In genomic region chr5:122668981-122669897, GRCm38 (mm10) we compare ENCODE assay signal across 20 mouse cellular contexts. TPM values are rescaled to one million over a fixed set of nuclear protein-coding genes. Genes with fewer than 3 reads are reported as not detected.
DNase-seq lines count a peak whose midpoint lies in the region; ATAC-seq and TF ChIP-seq lines count a peak whose summit lies in the region.
"Had no signal": no experiment of that assay in that cellular context is flagged by ENCODE, and none has a peak within 500 bp of the region (broad histone marks: within the 10 kb centered on the region; RNA-seq: fewer than 3 reads in every experiment).

No protein-coding gene starts in this region.

- peak; percentile 86 to 88 for TF ChIP-seq EP300 in MEL (IDR thresholded peaks at IDR 0.05; ENCODE audit: low read depth in 1 of 2, low read length in 2 of 2)
- no peak for TF ChIP-seq EP300 in stomach, postnatal 0 days (optimal IDR thresholded peaks at IDR 0.05)

- no peaks in the 10 kb centered on the region for H3K79me2 ChIP-seq in liver, adult 2 months (ENCODE audit: control insufficient read depth, insufficient read depth, low read length)
- no peaks in the 10 kb centered on the region for H3K79me2 ChIP-seq in MEL (ENCODE audit: control insufficient read depth, insufficient read depth, low read length, poor library complexity)

- TF ChIP-seq POLR2A in liver, adult 2 months (IDR thresholded peaks at IDR 0.05; ENCODE audit: extremely low read depth, insufficient read depth, low read length), result no peak
- TF ChIP-seq POLR2A in MEL (IDR thresholded peaks at IDR 0.05; ENCODE audit: control insufficient read depth in 1 of 2, insufficient read depth in 1 of 2, low read depth in 1 of 2, low read length in 2 of 2, poor library complexity in 1 of 2), result no peak

- 74% methylated on average over 15 of the region's 15 CpGs for WGBS in liver, adult 2 months
- WGBS in stomach, postnatal 0 days, result 66% methylated on average over 15 of the region's 15 CpGs

- no peak overlapping the region for H3K9ac ChIP-seq in liver, adult 2 months (ENCODE audit: low read depth, low read length)
- H3K9ac ChIP-seq in MEL (ENCODE audit: control insufficient read depth, low read depth, low read length, poor library complexity, severe bottlenecking), result peak overlapping the region; percentile 47
- no peak overlapping the region for H3K9ac ChIP-seq in stomach, postnatal 0 days (ENCODE audit: low read length)
- H3K9ac ChIP-seq: embryonic facial prominence, embryonic 12.5 days; heart, embryonic 15.5 days; liver, embryonic 14.5 days had no signal

- H3K9me3 ChIP-seq in MEL (replicated peaks; ENCODE audit: insufficient read depth, low read length), result no peaks in the 10 kb centered on the region
- H3K9me3 ChIP-seq in stomach, postnatal 0 days (ENCODE audit: control insufficient read depth, low read length), result no peaks in the 10 kb centered on the region
- H3K9me3 ChIP-seq: embryonic facial prominence, embryonic 12.5 days; heart, embryonic 15.5 days; megakaryocyte, embryonic 14.5 days had no signal

- H3K36me3 ChIP-seq in liver, adult 2 months (ENCODE audit: control insufficient read depth, insufficient read depth, low read length), result no peaks in the 10 kb centered on the region
- H3K36me3 ChIP-seq in MEL (ENCODE audit: control insufficient read depth in 1 of 2, insufficient read depth in 2 of 2, low read length in 2 of 2), result peaks cover 14 to 33% of the 10 kb centered on the region in 2 experiments
- H3K36me3 ChIP-seq in stomach, postnatal 0 days (ENCODE audit: control insufficient read depth, insufficient read depth, low read length), result no peaks in the 10 kb centered on the region
- H3K36me3 ChIP-seq: embryonic facial prominence, embryonic 12.5 days; heart, embryonic 15.5 days had no signal

- peak overlapping the region; percentile 21; the same call in 1 of the 2 replicates for H3K27ac ChIP-seq in liver, adult 2 months (replicated peaks; ENCODE audit: insufficient read depth, low read depth, low read length)
- peak overlapping the region; percentile 96 for H3K27ac ChIP-seq in MEL (ENCODE audit: control insufficient read depth, low read depth, low read length)
- no peak overlapping the region for H3K27ac ChIP-seq in stomach, postnatal 0 days (replicated peaks)
- H3K27ac ChIP-seq: embryonic facial prominence, embryonic 12.5 days; heart, embryonic 15.5 days; liver, embryonic 14.5 days had no signal

- no peak for TF ChIP-seq RAD21 in MEL (IDR thresholded peaks at IDR 0.05; ENCODE audit: low read depth, low read length)

- H3K4me2 ChIP-seq in stomach, postnatal 0 days (replicated peaks; ENCODE audit: low read depth), result no peak overlapping the region
- H3K4me2 ChIP-seq: embryonic facial prominence, embryonic 12.5 days; heart, embryonic 15.5 days had no signal

- H3K27me3 ChIP-seq in liver, adult 2 months (ENCODE audit: control insufficient read depth, insufficient read depth, low read length), result no peaks in the 10 kb centered on the region
- no peaks in the 10 kb centered on the region for H3K27me3 ChIP-seq in MEL (ENCODE audit: control insufficient read depth in 1 of 2, insufficient read depth in 2 of 2, low read length in 2 of 2)
- H3K27me3 ChIP-seq in stomach, postnatal 0 days (ENCODE audit: control insufficient read depth, insufficient read depth, low read length), result no peaks in the 10 kb centered on the region
- H3K27me3 ChIP-seq: embryonic facial prominence, embryonic 12.5 days; heart, embryonic 15.5 days; Patski had no signal

- no peak overlapping the region for H3K4me3 ChIP-seq in liver, adult 2 months (ENCODE audit: insufficient read depth, low read depth, low read length)
- no peak overlapping the region for H3K4me3 ChIP-seq in MEL (ENCODE audit: control insufficient read depth in 1 of 2, insufficient read depth in 1 of 2, low read depth in 2 of 2, low read length in 2 of 2)
- H3K4me3 ChIP-seq in stomach, postnatal 0 days (ENCODE audit: low read depth, low read length), result no peak overlapping the region
- H3K4me3 ChIP-seq: embryonic facial prominence, embryonic 12.5 days; heart, embryonic 15.5 days; megakaryocyte, embryonic 14.5 days had no signal

- H3K4me1 ChIP-seq in liver, adult 2 months (ENCODE audit: control insufficient read depth, insufficient read depth, low read length), result no peaks in the 10 kb centered on the region; the same call in 1 of the 2 replicates
- peaks cover 11 to 28% of the 10 kb centered on the region in 2 experiments; a peak in 3 of 4 replicates for H3K4me1 ChIP-seq in MEL (ENCODE audit: control insufficient read depth in 1 of 2, insufficient read depth in 2 of 2, low read length in 2 of 2)
- H3K4me1 ChIP-seq in stomach, postnatal 0 days (replicated peaks; ENCODE audit: control insufficient read depth, insufficient read depth), result no peaks in the 10 kb centered on the region
- H3K4me1 ChIP-seq: embryonic facial prominence, embryonic 12.5 days; heart, embryonic 15.5 days had no signal

- TF ChIP-seq CTCF in liver, adult 2 months (IDR thresholded peaks at IDR 0.05; ENCODE audit: low read depth, low read length), result no peak
- TF ChIP-seq CTCF in MEL (IDR thresholded peaks at IDR 0.05 in 2 of 3, conservative IDR thresholded peaks at IDR 0.05 in 1 of 3; ENCODE audit: control insufficient read depth in 1 of 3, insufficient read depth in 1 of 3, low read depth in 2 of 3, low read length in 3 of 3, poor library complexity in 1 of 3, severe bottlenecking in 1 of 3), result no peak
- no peak for TF ChIP-seq CTCF in stomach, postnatal 0 days (IDR thresholded peaks at IDR 0.05; ENCODE audit: low read depth)

- intact Hi-C loops in heart, postnatal 14 days (cut with DNase I), result no loop called here

- no peak for DNase-seq in liver, adult 2 months (ENCODE audit: extremely low read depth, low read depth, low spot score)
- no peak for DNase-seq in liver
- DNase-seq in MEL (ENCODE audit: low read depth, low spot score), result peak; percentile 88
- no peak for DNase-seq in left cerebral cortex, adult 11 months (ENCODE audit: low spot score)
- no peak for DNase-seq in heart, postnatal 14 days
- DNase-seq in stomach, postnatal 0 days (ENCODE audit: low spot score), result no peak
- DNase-seq: adrenal gland, postnatal 10 days; cerebellum, adult 8-10 months; gastrocnemius, postnatal 25 days; midbrain, embryonic 14.5 days; right cerebral cortex, postnatal 25 days; thymus, postnatal 25 days had no signal

- ATAC-seq in hematopoietic stem cell, adult 5-6 weeks (replicated peaks in 1 of 2; ENCODE audit: insufficient read depth in 1 of 2, low FRiP score in 2 of 2, low TSS enrichment in 1 of 2, low read depth in 1 of 2, poor library complexity in 2 of 2, severe bottlenecking in 2 of 2), result peak; percentile 70 to 74
- ATAC-seq in megakaryocyte progenitor cell, adult 5-6 weeks (replicated peaks; ENCODE audit: poor library complexity), result peak; percentile 37
- ATAC-seq in stomach, postnatal 0 days (ENCODE audit: low FRiP score, low TSS enrichment), result no peak
- ATAC-seq: forebrain, embryonic 16.5 days; Patski had no signal

TF ChIP-seq in MEL, 35 proteins besides CTCF, POLR2A, EP300 and RAD21 (continues in another document):
- TF ChIP-seq MYB (IDR thresholded peaks at IDR 0.05; ENCODE audit: low read depth, low read length), result peak; percentile 62; the same call in 1 of the 2 replicates
- TF ChIP-seq GABPA (IDR thresholded peaks at IDR 0.05; ENCODE audit: low read depth, low read length), result no peak
- TF ChIP-seq SIN3A (IDR thresholded peaks at IDR 0.05; ENCODE audit: low read length), result peak; percentile 84
- peak; percentile 48; the same call in 1 of the 2 replicates for TF ChIP-seq POLR2AphosphoS2 (IDR thresholded peaks at IDR 0.05; ENCODE audit: low read length)
- peak; percentile 19 for TF ChIP-seq ZNF384 (IDR thresholded peaks at IDR 0.05; ENCODE audit: low read depth, low read length)
- TF ChIP-seq CHD2 (IDR thresholded peaks at IDR 0.05; ENCODE audit: low read length), result no peak
- 0 out of 2 replicates have a peak, but pooled peaks have one; percentile 22 for TF ChIP-seq BHLHE40 (IDR thresholded peaks at IDR 0.05; ENCODE audit: borderline replicate concordance, low read depth, low read length)
- no peak for TF ChIP-seq ZC3H11A (IDR thresholded peaks at IDR 0.05; ENCODE audit: low read depth, low read length)
- TF ChIP-seq RCOR1 (IDR thresholded peaks at IDR 0.05; ENCODE audit: low read depth, low read length), result peak; percentile 73

RNA-seq across cellular contexts. Expression of gene P2rx7, which starts 25.5 kb away (rescaled TPM):
- 2.2 and 4.3 TPM in 2 replicates for total RNA-seq in liver, adult 2 months (2014; rRNA removed)
- 2.7 and 4.0 TPM in 2 replicates for polyA plus RNA-seq in liver, adult 2 months (2012; rRNA removed)
- total RNA-seq in MEL (2012; rRNA removed), result 25.3 and 29.3 TPM in 2 replicates
- polyA plus RNA-seq in MEL (2012; ENCODE audit: insufficient read depth in 1 of 2, insufficient read length in 2 of 2, low read depth in 1 of 2, low replicate concordance in 2 of 2, missing spikeins in 1 of 2), result 100 to 1,000 TPM in 1 of 2 experiments, 10 to 100 TPM in 1; 40.8 to 254 TPM
- total RNA-seq in hematopoietic stem cell, adult 5-6 weeks (2017), result 4.8 and 12.8 TPM in 2 replicates
- 6.1 and 8.3 TPM in 2 replicates for total RNA-seq in megakaryocyte progenitor cell, adult 5-6 weeks (2015)
- 8.5 and 11.6 TPM in 2 replicates for total RNA-seq in megakaryocyte progenitor cell, adult 5-6 weeks (2017)
- 1 to 10 TPM; 4.0 to 4.3 TPM for total RNA-seq in heart, postnatal 14 days (2021)
- 2.1 and 2.7 TPM in 2 replicates for polyA plus RNA-seq in stomach, postnatal 0 days (2015; fragmentation: Nextera tagmentation; extraction: Ambion mirVana)

RNA-seq across cellular contexts. Expression of gene P2rx4, which starts 38.1 kb away (rescaled TPM):
- total RNA-seq in liver, adult 2 months (2014; rRNA removed), result 43.2 and 59.9 TPM in 2 replicates
- polyA plus RNA-seq in liver, adult 2 months (2012; rRNA removed), result 50.1 and 59.5 TPM in 2 replicates
- total RNA-seq in MEL (2012; rRNA removed), result 14.7 and 15.2 TPM in 2 replicates
- polyA plus RNA-seq in MEL (2012; ENCODE audit: insufficient read depth in 1 of 2, insufficient read length in 2 of 2, low read depth in 1 of 2, low replicate concordance in 2 of 2, missing spikeins in 1 of 2), result 10 to 100 TPM in 1 of 2 experiments, not detected in 1; 30.9 TPM
- total RNA-seq in hematopoietic stem cell, adult 5-6 weeks (2017), result 15.2 and 19.2 TPM in 2 replicates
- 15.6 and 18.1 TPM in 2 replicates for total RNA-seq in megakaryocyte progenitor cell, adult 5-6 weeks (2015)
- total RNA-seq in megakaryocyte progenitor cell, adult 5-6 weeks (2017), result 10.5 and 13.5 TPM in 2 replicates
- 10 to 100 TPM; 13.5 to 14.1 TPM for total RNA-seq in heart, postnatal 14 days (2021)
- polyA plus RNA-seq in stomach, postnatal 0 days (2015; fragmentation: Nextera tagmentation; extraction: Ambion mirVana), result 22.8 and 24.7 TPM in 2 replicates

RNA-seq across cellular contexts. Expression of gene Ift81, which starts 54.9 kb away (rescaled TPM):
- 1.7 and 3.0 TPM in 2 replicates for total RNA-seq in liver, adult 2 months (2014; rRNA removed)
- 0.14 and 0.38 TPM in 2 replicates for polyA plus RNA-seq in liver, adult 2 months (2012; rRNA removed)
- total RNA-seq in MEL (2012; rRNA removed), result 1.5 TPM in 2 replicates
- 1 to 10 TPM in 1 of 2 experiments, not detected in 1; 1.9 TPM for polyA plus RNA-seq in MEL (2012; ENCODE audit: insufficient read depth in 1 of 2, insufficient read length in 2 of 2, low read depth in 1 of 2, low replicate concordance in 2 of 2, missing spikeins in 1 of 2)
- total RNA-seq in hematopoietic stem cell, adult 5-6 weeks (2017), result 18.9 and 36.1 TPM in 2 replicates
- total RNA-seq in megakaryocyte progenitor cell, adult 5-6 weeks (2015), result 2.7 and 4.5 TPM in 2 replicates
- 1.8 and 6.0 TPM in 2 replicates for total RNA-seq in megakaryocyte progenitor cell, adult 5-6 weeks (2017)
- 10 to 100 TPM; 49.4 to 58.5 TPM for total RNA-seq in heart, postnatal 14 days (2021)
- polyA plus RNA-seq in stomach, postnatal 0 days (2015; fragmentation: Nextera tagmentation; extraction: Ambion mirVana), result 16.3 and 17.4 TPM in 2 replicates
